Mouse (Mus musculus) lung, embryonic 16.5 days (tissue): ENCODE data around the gene Gm45015. TPM values are rescaled to one million over a fixed set of nuclear protein-coding genes. Genes with fewer than 3 reads are reported as not detected.

Experiments used
- polyA plus RNA-seq: library from polyadenylated mRNA; unstranded; fragments of >200 nt; fragmentation: Nextera tagmentation; extraction: Ambion mirVana; gene quantifications from 2 replicates; pipeline ENCODE4 v1.2.1, GENCODE M21; 2015

Gene Gm45015
- polyA plus RNA-seq, 1 experiment from 2014 or later: not detected

Other genes starting within 250 kb of the Gm45015 start
- gene Xlr3a, start 239.7 kb downstream of the Gm45015 start, polyA plus RNA-seq: 2.4 and 4.6 TPM in 2 replicates
- gene Gm14685, start 219.8 kb downstream of the Gm45015 start, polyA plus RNA-seq: not detected in 2 replicates
- not detected in 2 replicates for gene Xlr5b, start 188.0 kb downstream of the Gm45015 start, polyA plus RNA-seq
- gene DXBay18, start 187.4 kb downstream of the Gm45015 start, polyA plus RNA-seq: not detected in 2 replicates
- gene Spin2d, start 159.9 kb downstream of the Gm45015 start, polyA plus RNA-seq: not detected in 2 replicates
- gene Xlr3b, start 144.6 kb downstream of the Gm45015 start, polyA plus RNA-seq: 8.4 and 10.6 TPM in 2 replicates
- gene Xlr4b, start 122.5 kb downstream of the Gm45015 start, polyA plus RNA-seq: 0.65 and 1.3 TPM in 2 replicates
- 10.5 TPM in 2 replicates for gene F8a, start 108.5 kb downstream of the Gm45015 start, polyA plus RNA-seq
- gene Xlr4c, start 93.7 kb downstream of the Gm45015 start, polyA plus RNA-seq: 0.24 and 0.83 TPM in 2 replicates
- gene Xlr3c, start 71.5 kb downstream of the Gm45015 start, polyA plus RNA-seq: not detected in 2 replicates
- 0.24 TPM in 1 of 2 replicates, not detected in the other for gene Xlr5a, start 43.9 kb downstream of the Gm45015 start, polyA plus RNA-seq
- not detected in 2 replicates for gene Xlr5c, start 43.9 kb downstream of the Gm45015 start, polyA plus RNA-seq
- 12.9 and 13.8 TPM in 2 replicates for gene Zfp275, start 5.8 kb upstream of the Gm45015 start, polyA plus RNA-seq
- not detected in 2 replicates for gene Gm18336, start 61.9 kb upstream of the Gm45015 start, polyA plus RNA-seq
- 0.13 and 0.14 TPM in 2 replicates for gene Zfp92, start 74.3 kb upstream of the Gm45015 start, polyA plus RNA-seq
- not detected in 2 replicates for gene Trex2, start 98.5 kb upstream of the Gm45015 start, polyA plus RNA-seq
- 54.2 and 54.4 TPM in 2 replicates for gene Haus7, start 122.2 kb upstream of the Gm45015 start, polyA plus RNA-seq
- gene Bgn, start 146.8 kb upstream of the Gm45015 start, polyA plus RNA-seq: 206 and 225 TPM in 2 replicates
- gene Atp2b3, start 166.2 kb upstream of the Gm45015 start, polyA plus RNA-seq: 0.11 TPM in 1 of 2 replicates, not detected in the other